Mouse (Mus musculus) leukemia stem cell, adult 10-12 weeks (primary cell): ENCODE measurements around the gene Ddx54. TPM values are rescaled to one million over a fixed set of nuclear protein-coding genes. Genes with fewer than 3 reads are reported as not detected.

ENCODE experiments used
- polyA plus RNA-seq: library from polyadenylated mRNA; stranded (reverse); fragments of >175 nt; gene quantifications from 2 replicates; pipeline ENCODE4 v1.2.3, GENCODE M21; 2012; ENCODE audit warnings: low replicate concordance

Ddx54 gene
- polyA plus RNA-seq: 65.7 and 84.8 TPM in 2 replicates

GRCm38 (mm10) chr5:120612442-120612821 is at the start of gene Ddx54, which contains the start of gene Rita1:
TSS of gene Ddx54 (plus strand) at chr5:120612739.
TSS of gene Rita1 (minus strand) at chr5:120612589.

DNA sequence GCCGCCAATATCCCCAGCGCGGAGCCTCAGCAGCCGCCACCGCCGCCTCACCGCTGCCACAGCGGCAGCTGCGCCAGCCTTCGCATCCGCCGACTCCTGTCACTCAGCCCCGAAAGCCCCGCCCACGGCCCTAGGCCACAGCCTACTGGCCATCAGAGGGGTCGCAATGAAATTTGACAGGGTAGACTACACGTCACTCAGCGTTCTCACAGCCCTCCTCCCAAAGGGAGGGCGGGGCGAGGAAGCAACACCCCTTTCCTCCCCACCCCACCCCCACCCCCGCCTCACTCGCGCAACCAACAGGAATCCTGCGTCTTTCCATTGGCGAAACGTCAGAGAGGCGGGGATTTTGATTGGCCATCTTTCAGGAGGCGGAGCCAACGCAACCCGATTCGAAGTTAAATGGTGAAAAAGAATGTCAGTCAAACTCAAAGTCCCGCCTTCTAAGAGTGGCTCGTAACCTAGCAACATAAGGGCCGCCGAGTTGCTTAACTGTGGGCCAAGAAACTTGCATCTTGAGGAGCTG is 23.9 kb upstream of the Ddx54 start, which contains the start of the genes Tpcn1 and Iqcd:
Tpcn1 (minus strand) TSS at position 105 of the 526 bp plus-strand sequence.
Iqcd (plus strand) TSS at position 448 of the 526 bp plus-strand sequence.

GRCm38 (mm10) chr5:120634131-120634530 is 21.6 kb downstream of the Ddx54 start, which contains the start of gene Cfap73:
TSS of gene Cfap73 (minus strand) at chr5:120634235.

GRCm38 (mm10) chr5:120648569-120649373 is 36.2 kb downstream of the Ddx54 start, which contains the start of gene Rasal1:
TSS of gene Rasal1 (plus strand) at chr5:120648812.

Other genes starting within 250 kb of the Ddx54 start
- not detected in 2 replicates for gene Lhx5, start 181.0 kb upstream of the Ddx54 start, polyA plus RNA-seq
- gene Sdsl, start 139.9 kb upstream of the Ddx54 start, polyA plus RNA-seq: 18.3 and 45.4 TPM in 2 replicates
- not detected in 2 replicates for gene Sds, start 136.2 kb upstream of the Ddx54 start, polyA plus RNA-seq
- 21.4 and 30.7 TPM in 2 replicates for gene Plbd2, start 109.1 kb upstream of the Ddx54 start, polyA plus RNA-seq
- gene Slc8b1, start 101.6 kb upstream of the Ddx54 start, polyA plus RNA-seq: 2.8 and 10.1 TPM in 2 replicates
- gene Tpcn1, start 24.1 kb upstream of the Ddx54 start, polyA plus RNA-seq: 160 and 210 TPM in 2 replicates
- gene Iqcd, start 23.7 kb upstream of the Ddx54 start, polyA plus RNA-seq: 10.6 and 18.2 TPM in 2 replicates
- gene Rita1, start 150 bp upstream of the Ddx54 start, polyA plus RNA-seq: 57.8 and 64.1 TPM in 2 replicates
- gene Cfap73, start 21.5 kb downstream of the Ddx54 start, polyA plus RNA-seq: not detected in 2 replicates
- 3.4 and 6.9 TPM in 2 replicates for gene Rasal1, start 36.1 kb downstream of the Ddx54 start, polyA plus RNA-seq
- 50.3 and 77.0 TPM in 2 replicates for gene Dtx1, start 99.2 kb downstream of the Ddx54 start, polyA plus RNA-seq
- 0.30 and 0.63 TPM in 2 replicates for gene Oas2, start 137.1 kb downstream of the Ddx54 start, polyA plus RNA-seq
- gene Oas3, start 164.9 kb downstream of the Ddx54 start, polyA plus RNA-seq: 7.4 and 33.3 TPM in 2 replicates
- not detected in 2 replicates for gene Oas1e, start 182.8 kb downstream of the Ddx54 start, polyA plus RNA-seq
- 0.10 and 0.30 TPM in 2 replicates for gene Oas1c, start 199.8 kb downstream of the Ddx54 start, polyA plus RNA-seq
- not detected in 2 replicates for gene Oas1f, start 234.6 kb downstream of the Ddx54 start, polyA plus RNA-seq
- not detected in 2 replicates for gene Oas1h, start 248.7 kb downstream of the Ddx54 start, polyA plus RNA-seq